In genomic region chr5:34968386-34968785, GRCm38 (mm10) we compare ENCODE assay signal across 11 mouse cellular contexts. TPM values are rescaled to one million over a fixed set of nuclear protein-coding genes. Genes with fewer than 3 reads are reported as not detected.
DNase-seq lines count a peak whose midpoint lies in the region; ATAC-seq and TF ChIP-seq lines count a peak whose summit lies in the region.
"Had no signal": no experiment of that assay in that cellular context is flagged by ENCODE, and none has a peak within 500 bp of the region (broad histone marks: within the 10 kb centered on the region; RNA-seq: fewer than 3 reads in every experiment).

No protein-coding gene starts in this region.

- no peaks in the 10 kb centered on the region for H3K27me3 ChIP-seq in hindbrain, embryonic 10.5 days (ENCODE audit: insufficient read depth, poor library complexity, severe bottlenecking)
- no peaks in the 10 kb centered on the region for H3K27me3 ChIP-seq in hindbrain, embryonic 16.5 days (replicated peaks; ENCODE audit: control insufficient read depth, insufficient read depth, low read length)
- no peaks in the 10 kb centered on the region for H3K27me3 ChIP-seq in heart, embryonic 10.5 days (ENCODE audit: insufficient read depth, poor library complexity, severe bottlenecking)
- H3K27me3 ChIP-seq in lung, postnatal 0 days (replicated peaks; ENCODE audit: insufficient read depth, low read length), result no peaks in the 10 kb centered on the region
- H3K27me3 ChIP-seq: neural tube, embryonic 15.5 days had no signal

- peaks cover 5% of the 10 kb centered on the region; the same call in 1 of the 2 replicates for H3K4me1 ChIP-seq in hindbrain, embryonic 10.5 days (replicated peaks)
- H3K4me1 ChIP-seq in hindbrain, embryonic 16.5 days (ENCODE audit: control insufficient read depth, insufficient read depth, low read depth, low read length), result no peaks in the 10 kb centered on the region
- peaks cover 45% of the 10 kb centered on the region for H3K4me1 ChIP-seq in heart, embryonic 10.5 days
- no peaks in the 10 kb centered on the region for H3K4me1 ChIP-seq in lung, postnatal 0 days (ENCODE audit: insufficient read depth, low read depth, low read length)

- no peaks in the 10 kb centered on the region for H3K9me3 ChIP-seq in hindbrain, embryonic 10.5 days
- no peaks in the 10 kb centered on the region for H3K9me3 ChIP-seq in hindbrain, embryonic 16.5 days (ENCODE audit: control insufficient read depth, low read length)
- H3K9me3 ChIP-seq in heart, embryonic 10.5 days, result no peaks in the 10 kb centered on the region
- H3K9me3 ChIP-seq in lung, postnatal 0 days (ENCODE audit: low read length), result no peaks in the 10 kb centered on the region
- H3K9me3 ChIP-seq: neural tube, embryonic 15.5 days had no signal

- WGBS in hindbrain, embryonic 10.5 days, result 92% methylated on average over 5 of the region's 5 CpGs
- 78% methylated on average over 5 of the region's 5 CpGs for WGBS in hindbrain, embryonic 16.5 days
- 81% methylated on average over 5 of the region's 5 CpGs for WGBS in heart, embryonic 10.5 days
- WGBS in lung, postnatal 0 days, result 58% methylated on average over 5 of the region's 5 CpGs

- ATAC-seq in hindbrain, embryonic 16.5 days, result no peak
- ATAC-seq in lung, postnatal 0 days, result peak; percentile 93

- H3K9ac ChIP-seq in hindbrain, embryonic 16.5 days (ENCODE audit: low read depth, low read length), result no peak overlapping the region
- H3K9ac ChIP-seq in lung, postnatal 0 days (replicated peaks; ENCODE audit: low read depth), result no peak overlapping the region
- H3K9ac ChIP-seq: neural tube, embryonic 15.5 days had no signal

- H3K4me2 ChIP-seq in hindbrain, embryonic 16.5 days (ENCODE audit: low read length), result no peak overlapping the region
- H3K4me2 ChIP-seq in lung, postnatal 0 days (replicated peaks; ENCODE audit: low read depth, low read length), result no peak overlapping the region
- H3K4me2 ChIP-seq: neural tube, embryonic 15.5 days had no signal

- DNase-seq in hindbrain, embryonic 10.5 days (ENCODE audit: low spot score), result no peak
- DNase-seq in heart, embryonic 10.5 days (ENCODE audit: low spot score), result no peak
- DNase-seq in kidney, postnatal 36 days, result peak; percentile 58 to 63
- peak; percentile 64 for DNase-seq in lung, postnatal 0 days (ENCODE audit: low spot score)
- DNase-seq in urinary bladder, postnatal 25 days (ENCODE audit: low spot score), result no peak
- no peak for DNase-seq in left cerebral cortex, adult 18-20 months (ENCODE audit: low spot score in 2 of 2)
- DNase-seq in layer of hippocampus, adult 2 months (ENCODE audit: low spot score in 2 of 2), result no peak
- DNase-seq: B cell, adult 2 months; thymus, postnatal 36 days had no signal

- H3K4me3 ChIP-seq in hindbrain, embryonic 10.5 days, result no peak overlapping the region
- H3K4me3 ChIP-seq in hindbrain, embryonic 16.5 days (ENCODE audit: low read length), result no peak overlapping the region
- no peak overlapping the region for H3K4me3 ChIP-seq in heart, embryonic 10.5 days
- no peak overlapping the region for H3K4me3 ChIP-seq in lung, postnatal 0 days (ENCODE audit: low read depth, low read length)
- H3K4me3 ChIP-seq in layer of hippocampus, adult 2 months, result no peak overlapping the region
- H3K4me3 ChIP-seq: neural tube, embryonic 15.5 days had no signal

- no peak for TF ChIP-seq CTCF in lung, postnatal 0 days (IDR thresholded peaks at IDR 0.05)
- TF ChIP-seq CTCF in layer of hippocampus, adult 2 months (conservative IDR thresholded peaks at IDR 0.05), result no peak

- peak overlapping the region; percentile 54; the same call in 1 of the 2 replicates for H3K27ac ChIP-seq in hindbrain, embryonic 10.5 days
- H3K27ac ChIP-seq in hindbrain, embryonic 16.5 days (ENCODE audit: low read depth, low read length), result no peak overlapping the region
- H3K27ac ChIP-seq in heart, embryonic 10.5 days, result peak overlapping the region; percentile 9; the same call in 1 of the 2 replicates
- peak overlapping the region; percentile 64; the same call in 1 of the 2 replicates for H3K27ac ChIP-seq in lung, postnatal 0 days (ENCODE audit: low read length)
- H3K27ac ChIP-seq in layer of hippocampus, adult 2 months, result no peak overlapping the region; the same call in 1 of the 2 replicates
- H3K27ac ChIP-seq: neural tube, embryonic 15.5 days had no signal

- peak; percentile 54; the same call in 1 of the 2 replicates for TF ChIP-seq EP300 in lung, postnatal 0 days (IDR thresholded peaks at IDR 0.05)

- peaks cover 91% of the 10 kb centered on the region for H3K36me3 ChIP-seq in hindbrain, embryonic 10.5 days
- H3K36me3 ChIP-seq in hindbrain, embryonic 16.5 days (ENCODE audit: control insufficient read depth, insufficient read depth, low read length), result peaks cover 7% of the 10 kb centered on the region; the same call in 1 of the 2 replicates
- H3K36me3 ChIP-seq in heart, embryonic 10.5 days, result peaks cover 66% of the 10 kb centered on the region
- H3K36me3 ChIP-seq in lung, postnatal 0 days (ENCODE audit: insufficient read depth, low read length), result peaks cover 13% of the 10 kb centered on the region; the same call in 1 of the 2 replicates

RNA-seq across cellular contexts. Expression of gene Rgs12, which starts 19.1 kb away (rescaled TPM):
- polyA plus RNA-seq in hindbrain, embryonic 10.5 days (2016; fragmentation: Nextera tagmentation; extraction: Ambion mirVana), result 62.4 and 74.3 TPM in 2 replicates
- 40.3 and 41.1 TPM in 2 replicates for polyA plus RNA-seq in hindbrain, embryonic 16.5 days (2015; fragmentation: Nextera tagmentation; extraction: Ambion mirVana)
- 32.8 and 35.3 TPM in 2 replicates for polyA plus RNA-seq in heart, embryonic 10.5 days (2016; fragmentation: Nextera tagmentation; extraction: Ambion mirVana)
- 45.5 and 46.7 TPM in 2 replicates for polyA plus RNA-seq in lung, postnatal 0 days (2015; fragmentation: Nextera tagmentation; extraction: Ambion mirVana)
- total RNA-seq in left cerebral cortex, adult 18-20 months (2021), result 10 to 100 TPM; 49.6 to 50.4 TPM
- total RNA-seq in layer of hippocampus, adult 2 months (2021), result 10 to 100 TPM; 43.2 to 52.5 TPM

Comparison
In these comparisons a context has a peak if more than half of its experiments do, and no peak if none do; other contexts are left out.
1. H3K27ac ChIP-seq: peak in hindbrain, embryonic 10.5 days (single experiment), heart, embryonic 10.5 days (single experiment) and lung, postnatal 0 days (single experiment); none in hindbrain, embryonic 16.5 days (single experiment) and layer of hippocampus, adult 2 months (single experiment).
2. DNase-seq: peak in kidney, postnatal 36 days (2 of 2) and lung, postnatal 0 days (single experiment); none in hindbrain, embryonic 10.5 days (single experiment), heart, embryonic 10.5 days (single experiment), urinary bladder, postnatal 25 days (single experiment), left cerebral cortex, adult 18-20 months (0 of 2) and layer of hippocampus, adult 2 months (0 of 2).